Mouse (Mus musculus): ENCODE measurements at regions not wholly inside any gene's neighbourhood (a gene's known extent, or its start where the extent isn't known, plus 50 kb on each side); places are given as distances from the start of the nearest gene placed in this dataset.
A peak's percentile ranks its signal among the peaks of the same experiment; 100 is the strongest.

- no peak for DNase-seq (ENCODE audit: low spot score in 2 of 2)
Measured at GRCm38 (mm10) chrX:115359111-115359510, 451.7 kb downstream of the Ube2dnl2 start.

GRCm38 (mm10) chrX:115396373-115396772 is 489.0 kb downstream of the Ube2dnl2 start:
- DNase-seq (ENCODE audit: low spot score in 2 of 2) = peak in 1 of 2 experiments; percentile 11
